Mouse (Mus musculus) small intestine, adult 2 months (tissue): ENCODE results near the gene Stim2. TPM values are rescaled to one million over a fixed set of nuclear protein-coding genes. Genes with fewer than 3 reads are reported as not detected.

Experiments
- H3K27ac ChIP-seq: fragments of 200-500 bp; 2 replicates; pipeline ENCODE4 v1.5.1; 2012; ENCODE audit warnings: low read depth, low read length, control low read depth, inconsistent platforms; ENCODE audit not compliant: insufficient read depth
- H3K27me3 ChIP-seq: fragments of 200-500 bp; 2 replicates; pipeline ENCODE4 v1.6.1; 2012; ENCODE audit warnings: mild to moderate bottlenecking, moderate library complexity, low read length, inconsistent platforms; ENCODE audit not compliant: control insufficient read depth, insufficient read depth
- H3K36me3 ChIP-seq: fragments of 200-500 bp; 2 replicates; pipeline ENCODE4 v1.6.1; 2012; ENCODE audit warnings: mild to moderate bottlenecking, low read length, control low read depth, inconsistent platforms; ENCODE audit not compliant: control insufficient read depth, insufficient read depth
- H3K4me1 ChIP-seq: fragments of 200-500 bp; 2 replicates; pipeline ENCODE4 v1.6.1; 2012; ENCODE audit warnings: low read length, inconsistent platforms, mixed read lengths; ENCODE audit not compliant: control insufficient read depth, insufficient read depth, insufficient read length
- H3K4me3 ChIP-seq: fragments of 200-500 bp; 2 replicates; pipeline ENCODE4 v1.5.1; 2012; ENCODE audit warnings: low read depth, mild to moderate bottlenecking, control low read depth, inconsistent platforms, low read length, moderate library complexity
- CTCF ChIP-seq: fragments of 200-500 bp; IDR thresholded peaks from 2 replicates; pipeline ENCODE4 v1.5.1; 2012; ENCODE audit warnings: low read depth, mild to moderate bottlenecking, control low read depth, inconsistent platforms, low read length, moderate library complexity, mixed read lengths; ENCODE audit not compliant: insufficient replicate concordance, insufficient read length; ENCODE audit errors: extremely low read depth
- POLR2A ChIP-seq: fragments of 200-500 bp; IDR thresholded peaks from 2 replicates; pipeline ENCODE4 v1.6.1; 2012; ENCODE audit warnings: low read depth, mild to moderate bottlenecking, control low read depth, inconsistent platforms, low read length, moderate library complexity
- WGBS: fragments of 180-500 bp; shearing (Covaris S2); methylation state at CpG from one replicate; pipeline ENCODE4 v1.1.7; 2018; 5-methylcytosine and 5-hydroxymethylcytosine counted together
- polyA plus RNA-seq: library from polyadenylated mRNA; depleted of rRNA; stranded (reverse); fragments of >200 nt; gene quantifications from 2 replicates; pipeline ENCODE4 v1.2.3, GENCODE M21; 2012

The Stim2 gene
- polyA plus RNA-seq, 1 experiment, result 18.7 TPM

DNA sequence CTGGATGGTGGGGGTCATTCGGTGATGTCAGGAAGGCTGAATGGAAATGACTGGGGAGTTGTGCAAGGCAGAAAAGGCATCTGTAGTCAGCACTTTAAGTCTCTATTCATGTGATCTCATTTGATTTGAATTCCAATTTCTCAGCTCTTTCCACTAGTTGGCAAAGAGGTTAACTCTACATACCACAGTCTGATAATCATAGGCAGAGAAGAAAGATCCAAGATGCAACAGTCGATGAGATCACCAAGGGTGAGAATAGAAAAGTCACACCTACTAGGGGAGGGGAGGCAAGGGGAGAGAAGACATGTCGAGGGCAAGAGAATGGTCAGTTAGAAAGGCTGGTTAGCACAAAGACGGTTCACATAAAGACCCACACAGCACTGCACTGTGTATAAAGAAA, 27.1 kb upstream of the Stim2 start:
- 84% methylated on average over 4 of the region's 4 CpGs for WGBS

GRCm38 (mm10) chr5:53972905-53973304, 25.4 kb upstream of the Stim2 start:
- Histone ChIP-seq H3K27me3 (no peaks in the 10 kb centered on the region), H3K27ac (no peak overlapping the region), H3K4me3 (no peak overlapping the region), H3K4me1 (no peaks in the 10 kb centered on the region), H3K36me3 (no peaks in the 10 kb centered on the region)
- WGBS, result 92% methylated on average over 4 of the region's 4 CpGs
- TF ChIP-seq CTCF (no peak), POLR2A (no peak)

More for the DNA sequence above, 27.1 kb upstream of the Stim2 start:
- no peaks in the 10 kb centered on the region for H3K36me3 ChIP-seq
- H3K4me3 ChIP-seq, result no peak overlapping the region
- TF ChIP-seq POLR2A, result no peak
- TF ChIP-seq CTCF, result no peak
- H3K4me1 ChIP-seq, result no peaks in the 10 kb centered on the region
- no peak overlapping the region for H3K27ac ChIP-seq
- no peaks in the 10 kb centered on the region for H3K27me3 ChIP-seq

GRCm38 (mm10) chr5:53976497-53976896, 21.8 kb upstream of the Stim2 start:
- Histone ChIP-seq H3K27me3 (no peaks in the 10 kb centered on the region), H3K36me3 (no peaks in the 10 kb centered on the region), H3K4me3 (no peak overlapping the region), H3K27ac (no peak overlapping the region), H3K4me1 (no peaks in the 10 kb centered on the region)
- no peak for TF ChIP-seq CTCF
- TF ChIP-seq POLR2A, result no peak
- 81% methylated on average over 16 of the region's 16 CpGs for WGBS

DNA sequence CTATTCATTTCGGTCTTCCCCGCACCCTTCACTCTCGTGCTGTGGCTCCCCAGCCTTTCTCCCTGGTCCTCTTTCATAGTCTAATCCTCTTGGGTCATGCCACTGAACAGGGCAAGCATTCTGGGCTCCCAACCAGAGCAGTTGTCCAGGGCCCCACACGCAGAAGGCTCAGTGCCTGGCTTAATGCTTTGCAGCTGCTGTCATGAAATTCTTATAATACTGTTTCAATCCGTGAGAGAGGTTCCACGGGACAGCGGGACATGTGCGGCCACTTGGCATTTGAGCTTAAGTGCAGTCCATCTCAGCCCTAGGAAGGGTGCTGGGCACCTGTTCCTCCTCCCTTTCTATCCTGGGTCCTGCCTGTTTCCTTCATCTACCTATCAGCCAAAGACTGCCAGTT, 21.2 kb upstream of the Stim2 start:
- Histone ChIP-seq H3K4me3 (no peak overlapping the region), H3K27me3 (no peaks in the 10 kb centered on the region), H3K4me1 (no peaks in the 10 kb centered on the region), H3K27ac (no peak overlapping the region), H3K36me3 (no peaks in the 10 kb centered on the region)
- TF ChIP-seq POLR2A (no peak), CTCF (no peak)
- WGBS, result 91% methylated on average over 8 of the region's 8 CpGs

GRCm38 (mm10) chr5:53983358-53983757, 14.9 kb upstream of the Stim2 start:
- Histone ChIP-seq H3K4me3 (no peak overlapping the region), H3K36me3 (no peaks in the 10 kb centered on the region), H3K27ac (no peak overlapping the region), H3K4me1 (peaks cover 13% of the 10 kb centered on the region; the same call in 1 of the 2 replicates), H3K27me3 (no peaks in the 10 kb centered on the region)
- TF ChIP-seq POLR2A, result no peak
- TF ChIP-seq CTCF, result no peak
- 93% methylated on average over 4 of the region's 4 CpGs for WGBS

DNA sequence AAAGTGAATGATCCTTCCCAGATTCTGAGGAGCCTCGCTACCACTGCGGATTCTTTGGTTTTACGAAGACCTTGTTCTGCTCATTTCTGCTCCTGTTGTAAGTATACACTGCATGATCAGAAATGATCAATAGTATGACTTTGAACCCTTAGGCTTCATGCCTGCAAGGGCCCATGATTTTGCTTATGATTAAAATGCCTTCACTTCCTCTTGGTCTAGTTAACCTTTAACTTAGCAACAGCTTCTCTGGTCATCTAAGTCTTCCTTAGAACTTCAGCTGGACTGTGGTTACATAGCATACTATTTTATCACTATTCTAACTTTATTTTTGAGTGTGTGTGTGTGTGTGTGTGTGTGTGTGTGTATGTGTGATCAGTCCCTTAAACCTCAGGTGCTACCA, 12.7 kb upstream of the Stim2 start:
- Histone ChIP-seq H3K4me3 (no peak overlapping the region), H3K36me3 (no peaks in the 10 kb centered on the region), H3K27ac (peak overlapping the region; percentile 76), H3K27me3 (no peaks in the 10 kb centered on the region), H3K4me1 (peaks cover 13% of the 10 kb centered on the region; the same call in 1 of the 2 replicates)
- no peak for TF ChIP-seq CTCF
- no peak for TF ChIP-seq POLR2A
- 41% methylated on average over 3 of the region's 3 CpGs for WGBS

DNA sequence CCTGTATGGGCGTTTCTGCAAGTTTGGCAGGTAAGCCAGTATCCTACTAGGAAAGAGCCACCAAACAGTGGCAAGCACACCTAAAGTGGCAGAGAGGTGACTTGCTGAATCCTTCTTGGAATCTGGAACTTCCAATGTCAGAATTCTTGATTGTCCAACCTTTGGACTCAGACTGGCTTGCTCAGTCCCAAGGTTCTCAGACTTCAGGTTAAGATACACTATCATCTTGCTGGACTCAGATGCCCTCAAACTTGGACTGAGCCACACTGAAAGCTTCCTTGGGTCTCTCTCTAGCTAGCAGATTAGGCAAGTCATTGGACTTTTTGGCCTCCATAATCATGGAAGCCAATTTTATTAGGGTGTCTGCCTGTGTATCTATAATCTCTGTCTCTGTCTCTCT, 10.8 kb upstream of the Stim2 start:
- TF ChIP-seq POLR2A (no peak), CTCF (no peak)
- Histone ChIP-seq H3K27ac (no peak overlapping the region), H3K36me3 (no peaks in the 10 kb centered on the region), H3K4me3 (no peak overlapping the region), H3K27me3 (no peaks in the 10 kb centered on the region), H3K4me1 (peaks cover 13% of the 10 kb centered on the region; the same call in 1 of the 2 replicates)
- WGBS, result 83% methylated on average over 1 of the region's 1 CpGs

GRCm38 (mm10) chr5:53988053-53988452, 10.2 kb upstream of the Stim2 start:
- no peak for TF ChIP-seq CTCF
- no peak for TF ChIP-seq POLR2A
- Histone ChIP-seq H3K4me3 (no peak overlapping the region), H3K27me3 (no peaks in the 10 kb centered on the region), H3K4me1 (peaks cover 13% of the 10 kb centered on the region; the same call in 1 of the 2 replicates), H3K36me3 (no peaks in the 10 kb centered on the region), H3K27ac (no peak overlapping the region)
- 64% methylated on average over 1 of the region's 1 CpGs for WGBS
